Mouse (Mus musculus) neural tube, embryonic 11.5 days (tissue): ENCODE data around the gene Il6st. TPM values are rescaled to one million over a fixed set of nuclear protein-coding genes. Genes with fewer than 3 reads are reported as not detected.

Experiments used
- ATAC-seq: fragments of 200-750 bp; cut with Nextera tagmentation; 2 replicates; pipeline ENCODE4 v1.8.0; 2017; ENCODE audit warnings: moderate number of reproducible peaks, mild to moderate bottlenecking, moderate TSS enrichment, moderate library complexity; ENCODE audit not compliant: insufficient read depth, low FRiP score, low TSS enrichment
- DNase-seq: peaks from one replicate; pipeline ENCODE4 v3.0.0-alpha.2; 2015; ENCODE audit warnings: low spot score
- H3K27ac ChIP-seq: fragments of 300-500 bp; sonication (generic); 2 replicates; pipeline ENCODE4 v1.5.1; 2014; ENCODE audit warnings: low read depth, mild to moderate bottlenecking, low read length
- H3K27me3 ChIP-seq: fragments of 300-500 bp; sonication (generic); 2 replicates; pipeline ENCODE4 v1.6.1; 2014; ENCODE audit warnings: mild to moderate bottlenecking, low read length, mixed read lengths; ENCODE audit not compliant: control insufficient read depth, insufficient read depth
- H3K36me3 ChIP-seq: fragments of 300-500 bp; sonication (generic); 2 replicates; pipeline ENCODE4 v1.6.1; 2014; ENCODE audit warnings: mild to moderate bottlenecking, low read length, moderate library complexity, mixed read lengths; ENCODE audit not compliant: control insufficient read depth, insufficient read depth
- H3K4me1 ChIP-seq: fragments of 300-500 bp; sonication (generic); 2 replicates; pipeline ENCODE4 v1.6.1; 2014; ENCODE audit warnings: low read length, mixed read lengths; ENCODE audit not compliant: control insufficient read depth, insufficient read depth
- H3K4me2 ChIP-seq: fragments of 300-500 bp; sonication (generic); 2 replicates; pipeline ENCODE4 v1.6.1; 2014; ENCODE audit warnings: low read depth, mild to moderate bottlenecking, moderate library complexity
- H3K4me3 ChIP-seq: fragments of 300-500 bp; sonication (generic); 2 replicates; pipeline ENCODE4 v1.5.1; 2014; ENCODE audit warnings: low read depth, low read length
- H3K9ac ChIP-seq: fragments of 300-500 bp; sonication (generic); 2 replicates; pipeline ENCODE4 v1.6.1; 2014; ENCODE audit warnings: mild to moderate bottlenecking, low read length
- H3K9me3 ChIP-seq: fragments of 300-500 bp; sonication (generic); 2 replicates; pipeline ENCODE4 v1.6.1; 2016; ENCODE audit warnings: low read length; ENCODE audit not compliant: control insufficient read depth
- WGBS: fragments of 180-500 bp; shearing (Covaris S2); extraction: QIAGEN DNeasy Blood & Tissue Kit; methylation state at CpG from one replicate; pipeline ENCODE4 v1.1.7; 2014; 5-methylcytosine and 5-hydroxymethylcytosine counted together
- polyA plus RNA-seq: library from polyadenylated mRNA; unstranded; fragments of >200 nt; fragmentation: Nextera tagmentation; extraction: Ambion mirVana; gene quantifications from 2 replicates; pipeline ENCODE4 v1.2.1, GENCODE M21; 2014

Gene Il6st
- polyA plus RNA-seq, 1 experiment from 2014 or later = 33.1 TPM

GRCm38 (mm10) chr13:112439105-112439818 is 24.6 kb upstream of the Il6st start:
- no peaks in the 10 kb centered on the region for H3K36me3 ChIP-seq
- no peak overlapping the region for H3K9ac ChIP-seq
- H3K4me1 ChIP-seq = no peaks in the 10 kb centered on the region
- 48% methylated on average over 15 of the region's 15 CpGs for WGBS
- no peak overlapping the region for H3K4me3 ChIP-seq
- H3K27ac ChIP-seq = no peak overlapping the region
- no peaks in the 10 kb centered on the region for H3K9me3 ChIP-seq
- peak overlapping the region; percentile 38 for H3K4me2 ChIP-seq
- no peaks in the 10 kb centered on the region for H3K27me3 ChIP-seq
- DNase-seq = peak; percentile 16
- ATAC-seq = no peak

GRCm38 (mm10) chr13:112439917-112440361 is 23.9 kb upstream of the Il6st start:
- Histone ChIP-seq H3K4me1 (no peaks in the 10 kb centered on the region), H3K27me3 (no peaks in the 10 kb centered on the region), H3K27ac (no peak overlapping the region), H3K9ac (no peak overlapping the region), H3K36me3 (no peaks in the 10 kb centered on the region), H3K4me2 (peak overlapping the region; percentile 38), H3K4me3 (peak overlapping the region; percentile 13; the same call in 1 of the 2 replicates), H3K9me3 (no peaks in the 10 kb centered on the region)
- peak; percentile 82 for ATAC-seq
- DNase-seq = peak; percentile 72
- WGBS = 14% methylated on average over 9 of the region's 9 CpGs

- H3K36me3 ChIP-seq = no peaks in the 10 kb centered on the region
- no peak overlapping the region for H3K9ac ChIP-seq
- DNase-seq = no peak
- H3K27me3 ChIP-seq = no peaks in the 10 kb centered on the region
- no peaks in the 10 kb centered on the region for H3K4me1 ChIP-seq
- H3K4me3 ChIP-seq = no peak overlapping the region
- H3K4me2 ChIP-seq = no peak overlapping the region
- no peak for ATAC-seq
- 64% methylated on average over 8 of the region's 8 CpGs for WGBS
- no peaks in the 10 kb centered on the region for H3K9me3 ChIP-seq
- no peak overlapping the region for H3K27ac ChIP-seq
Observed at GRCm38 (mm10) chr13:112440668-112441067, 23.2 kb upstream of the Il6st start.

- Histone ChIP-seq H3K4me2 (no peak overlapping the region), H3K27me3 (no peaks in the 10 kb centered on the region), H3K4me1 (no peaks in the 10 kb centered on the region), H3K9ac (no peak overlapping the region), H3K9me3 (no peaks in the 10 kb centered on the region), H3K4me3 (no peak overlapping the region), H3K27ac (no peak overlapping the region), H3K36me3 (no peaks in the 10 kb centered on the region)
- WGBS = 87% methylated on average over 7 of the region's 7 CpGs
- ATAC-seq = no peak
- no peak for DNase-seq
Observed at GRCm38 (mm10) chr13:112442867-112443529, 20.9 kb upstream of the Il6st start.

GRCm38 (mm10) chr13:112447108-112447665 is 16.7 kb upstream of the Il6st start:
- Histone ChIP-seq H3K9me3 (no peaks in the 10 kb centered on the region), H3K27ac (no peak overlapping the region)

GRCm38 (mm10) chr13:112450210-112450609 is 13.7 kb upstream of the Il6st start:
- H3K4me1 ChIP-seq = no peaks in the 10 kb centered on the region
- H3K36me3 ChIP-seq = no peaks in the 10 kb centered on the region
- whole genome bisulfite sequencing = 78% methylated on average over 3 of the region's 3 CpGs
- no peak overlapping the region for H3K4me2 ChIP-seq
- no peak overlapping the region for H3K9ac ChIP-seq
- ATAC-seq (no peak), DNase-seq (no peak)
- H3K9me3 ChIP-seq = no peaks in the 10 kb centered on the region
- no peaks in the 10 kb centered on the region for H3K27me3 ChIP-seq
- no peak overlapping the region for H3K4me3 ChIP-seq
- H3K27ac ChIP-seq = no peak overlapping the region

More at GRCm38 (mm10) chr13:112447108-112447665, 16.7 kb upstream of the Il6st start:
- no peak overlapping the region for H3K9ac ChIP-seq
- no peak overlapping the region for H3K4me2 ChIP-seq
- H3K27me3 ChIP-seq = no peaks in the 10 kb centered on the region
- H3K36me3 ChIP-seq = no peaks in the 10 kb centered on the region
- H3K4me1 ChIP-seq = no peaks in the 10 kb centered on the region
- ATAC-seq (no peak), DNase-seq (no peak)
- WGBS = 83% methylated on average over 8 of the region's 8 CpGs
- H3K4me3 ChIP-seq = no peak overlapping the region

- H3K4me3 ChIP-seq = no peak overlapping the region
- ATAC-seq (no peak), DNase-seq (no peak)
- no peaks in the 10 kb centered on the region for H3K9me3 ChIP-seq
- no peak overlapping the region for H3K9ac ChIP-seq
- WGBS = 87% methylated on average over 6 of the region's 6 CpGs
- H3K4me2 ChIP-seq = no peak overlapping the region
- no peaks in the 10 kb centered on the region for H3K27me3 ChIP-seq
- no peaks in the 10 kb centered on the region for H3K36me3 ChIP-seq
- H3K4me1 ChIP-seq = no peaks in the 10 kb centered on the region
- H3K27ac ChIP-seq = no peak overlapping the region
Observed at GRCm38 (mm10) chr13:112457366-112457765, 6.5 kb upstream of the Il6st start.

GRCm38 (mm10) chr13:112458016-112458415 is 5.9 kb upstream of the Il6st start:
- Histone ChIP-seq H3K4me2 (no peak overlapping the region), H3K27ac (no peak overlapping the region), H3K27me3 (no peaks in the 10 kb centered on the region), H3K4me3 (no peak overlapping the region), H3K9me3 (no peaks in the 10 kb centered on the region), H3K36me3 (no peaks in the 10 kb centered on the region), H3K9ac (no peak overlapping the region), H3K4me1 (no peaks in the 10 kb centered on the region)
- 79% methylated on average over 4 of the region's 4 CpGs for WGBS
- ATAC-seq (no peak), DNase-seq (no peak)
